Mouse (Mus musculus): Measurements from ENCODE around the gene Mars2.

DNA sequence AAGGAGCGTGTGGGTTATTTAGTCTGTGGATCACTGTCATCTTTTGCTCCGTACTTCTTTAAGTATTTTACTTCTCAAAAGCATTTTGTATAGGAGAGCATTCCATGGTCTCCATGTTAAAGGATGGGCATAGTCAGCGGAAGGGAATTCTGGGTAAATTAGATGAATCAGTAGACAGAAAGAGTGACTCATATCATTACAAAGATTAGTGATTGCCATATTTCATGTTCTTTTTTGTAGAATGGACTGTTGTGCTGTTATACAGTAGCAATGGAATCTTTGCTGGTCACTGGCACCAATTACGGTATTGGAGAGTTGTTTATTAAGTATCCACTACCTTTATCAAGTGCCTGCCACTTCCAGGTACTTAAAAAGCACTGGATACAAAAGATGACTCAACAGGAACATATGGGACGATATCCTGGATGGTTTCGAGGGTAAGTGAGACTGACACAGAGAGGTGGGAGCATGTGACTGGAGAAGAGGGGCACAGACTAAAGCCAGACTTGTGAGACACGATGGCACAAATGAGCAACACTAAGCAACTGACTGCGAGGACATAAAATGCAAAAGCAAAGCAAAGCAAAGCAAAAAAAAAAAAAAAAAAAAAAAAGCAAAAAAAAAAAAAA lies 8.6 kb upstream of the Mars2 start:
- TF ChIP-seq CTCF (IDR thresholded peaks at IDR 0.05): no peak
- no peak for TF ChIP-seq EP300 (IDR thresholded peaks at IDR 0.05)
